Mouse (Mus musculus): Measurements from ENCODE around the gene Olfr578. TPM values are rescaled to one million over a fixed set of nuclear protein-coding genes. Genes with fewer than 3 reads are reported as not detected.

Olfr578 gene
- not detected for polyA plus RNA-seq (2015; fragmentation: Illumina TruSeq; extraction: RNeasy Lipid Tissue Mini Kit (QIAGEN cat#74804); ENCODE audit: low read depth, low replicate concordance)

GRCm38 (mm10) chr7:102989224-102989623, at the start of gene Olfr578:
Gene Olfr578 (minus strand): TSS chr7:102989324.

DNA sequence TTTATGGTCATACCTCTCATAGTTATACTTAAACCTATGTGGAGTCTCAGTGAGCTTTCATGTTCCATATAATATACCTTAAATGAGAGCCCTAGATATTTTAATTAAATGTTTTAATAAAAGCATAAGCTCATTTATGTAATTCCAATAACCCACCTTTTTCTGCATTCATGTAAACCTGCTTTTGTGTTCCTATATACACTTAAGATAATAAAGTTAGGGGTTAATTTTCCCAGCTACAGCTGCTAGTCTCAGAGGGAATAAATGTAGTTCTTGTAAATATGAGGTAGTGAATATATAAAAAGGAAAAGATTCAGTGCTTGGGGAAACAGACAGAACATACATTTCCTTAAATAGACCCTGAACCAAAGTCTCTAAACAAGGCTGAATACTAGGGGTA, 48.6 kb upstream of the Olfr578 start, which contains the start of gene Olfr582:
TSS of gene Olfr582 (plus strand) at position 301 of the 400 bp plus-strand sequence.

DNA sequence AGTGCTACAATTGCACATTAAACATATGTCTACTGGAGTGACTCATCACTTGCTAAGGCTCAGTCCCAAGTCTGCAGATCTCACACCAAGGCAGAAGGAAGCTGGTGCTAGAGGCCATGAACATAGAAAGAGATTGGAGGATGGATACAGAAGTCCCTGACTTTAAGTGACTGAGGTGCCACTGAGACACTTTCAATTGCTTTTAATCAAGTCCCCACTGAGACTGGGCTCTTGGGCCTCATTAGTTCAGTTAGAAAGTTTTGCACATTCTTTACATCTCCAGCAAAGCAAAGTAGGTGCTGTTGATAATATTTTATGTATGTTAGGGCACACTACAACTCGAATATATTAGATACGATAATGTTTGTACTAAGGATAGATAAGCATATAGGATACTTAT, 13.3 kb downstream of the Olfr578 start, which contains the start of gene Olfr577:
TSS of gene Olfr577 (minus strand) at position 101 of the 400 bp plus-strand sequence.

GRCm38 (mm10) chr7:102962360-102962759, 26.8 kb downstream of the Olfr578 start, which contains the start of gene Olfr576:
Gene Olfr576 (plus strand): TSS chr7:102962660.

GRCm38 (mm10) chr7:102958593-102958992, 30.5 kb downstream of the Olfr578 start, which contains the start of gene Olfr575:
Gene Olfr575 (minus strand): TSS chr7:102958775.

GRCm38 (mm10) chr7:102948167-102948566, 41.0 kb downstream of the Olfr578 start, which contains the start of gene Olfr574:
Gene Olfr574 (plus strand): TSS chr7:102948467.

GRCm38 (mm10) chr7:102942475-102942874, 46.6 kb downstream of the Olfr578 start, which contains the start of gene Olfr573-ps1:
Gene Olfr573-ps1 (minus strand): TSS chr7:102942575.

Other genes starting within 250 kb of the Olfr578 start
- 0.33 TPM for gene Olfr560, start 230.0 kb downstream of the Olfr578 start, polyA plus RNA-seq (2015; fragmentation: Illumina TruSeq; extraction: RNeasy Lipid Tissue Mini Kit (QIAGEN cat#74804); ENCODE audit: low read depth, low replicate concordance)
- gene Olfr78, start 229.9 kb downstream of the Olfr578 start, polyA plus RNA-seq (2015; fragmentation: Illumina TruSeq; extraction: RNeasy Lipid Tissue Mini Kit (QIAGEN cat#74804); ENCODE audit: low read depth, low replicate concordance) = 1.1 TPM
- gene Olfr561, start 218.1 kb downstream of the Olfr578 start, polyA plus RNA-seq (2015; fragmentation: Illumina TruSeq; extraction: RNeasy Lipid Tissue Mini Kit (QIAGEN cat#74804); ENCODE audit: low read depth, low replicate concordance) = not detected
- not detected for gene Olfr564, start 185.8 kb downstream of the Olfr578 start, polyA plus RNA-seq (2015; fragmentation: Illumina TruSeq; extraction: RNeasy Lipid Tissue Mini Kit (QIAGEN cat#74804); ENCODE audit: low read depth, low replicate concordance)
- not detected for gene Olfr566, start 130.6 kb downstream of the Olfr578 start, polyA plus RNA-seq (2015; fragmentation: Illumina TruSeq; extraction: RNeasy Lipid Tissue Mini Kit (QIAGEN cat#74804); ENCODE audit: low read depth, low replicate concordance)
- not detected for gene Olfr568, start 112.2 kb downstream of the Olfr578 start, polyA plus RNA-seq (2015; fragmentation: Illumina TruSeq; extraction: RNeasy Lipid Tissue Mini Kit (QIAGEN cat#74804); ENCODE audit: low read depth, low replicate concordance)
- not detected for gene Olfr569, start 98.4 kb downstream of the Olfr578 start, polyA plus RNA-seq (2015; fragmentation: Illumina TruSeq; extraction: RNeasy Lipid Tissue Mini Kit (QIAGEN cat#74804); ENCODE audit: low read depth, low replicate concordance)
- gene Olfr570, start 94.7 kb downstream of the Olfr578 start, polyA plus RNA-seq (2015; fragmentation: Illumina TruSeq; extraction: RNeasy Lipid Tissue Mini Kit (QIAGEN cat#74804); ENCODE audit: low read depth, low replicate concordance) = not detected
- gene Olfr571, start 71.8 kb downstream of the Olfr578 start, polyA plus RNA-seq (2015; fragmentation: Illumina TruSeq; extraction: RNeasy Lipid Tissue Mini Kit (QIAGEN cat#74804); ENCODE audit: low read depth, low replicate concordance) = not detected
- gene Olfr572, start 64.9 kb downstream of the Olfr578 start, polyA plus RNA-seq (2015; fragmentation: Illumina TruSeq; extraction: RNeasy Lipid Tissue Mini Kit (QIAGEN cat#74804); ENCODE audit: low read depth, low replicate concordance) = not detected
- gene Olfr573-ps1, start 46.7 kb downstream of the Olfr578 start, polyA plus RNA-seq (2015; fragmentation: Illumina TruSeq; extraction: RNeasy Lipid Tissue Mini Kit (QIAGEN cat#74804); ENCODE audit: low read depth, low replicate concordance) = not detected
- not detected for gene Olfr574, start 40.9 kb downstream of the Olfr578 start, polyA plus RNA-seq (2015; fragmentation: Illumina TruSeq; extraction: RNeasy Lipid Tissue Mini Kit (QIAGEN cat#74804); ENCODE audit: low read depth, low replicate concordance)
- gene Olfr575, start 30.5 kb downstream of the Olfr578 start, polyA plus RNA-seq (2015; fragmentation: Illumina TruSeq; extraction: RNeasy Lipid Tissue Mini Kit (QIAGEN cat#74804); ENCODE audit: low read depth, low replicate concordance) = not detected
- gene Olfr576, start 26.7 kb downstream of the Olfr578 start, polyA plus RNA-seq (2015; fragmentation: Illumina TruSeq; extraction: RNeasy Lipid Tissue Mini Kit (QIAGEN cat#74804); ENCODE audit: low read depth, low replicate concordance) = not detected
- gene Olfr577, start 13.4 kb downstream of the Olfr578 start, polyA plus RNA-seq (2015; fragmentation: Illumina TruSeq; extraction: RNeasy Lipid Tissue Mini Kit (QIAGEN cat#74804); ENCODE audit: low read depth, low replicate concordance) = not detected
- not detected for gene Olfr582, start 48.7 kb upstream of the Olfr578 start, polyA plus RNA-seq (2015; fragmentation: Illumina TruSeq; extraction: RNeasy Lipid Tissue Mini Kit (QIAGEN cat#74804); ENCODE audit: low read depth, low replicate concordance)
- gene Olfr583, start 62.0 kb upstream of the Olfr578 start, polyA plus RNA-seq (2015; fragmentation: Illumina TruSeq; extraction: RNeasy Lipid Tissue Mini Kit (QIAGEN cat#74804); ENCODE audit: low read depth, low replicate concordance) = not detected
- not detected for gene Olfr584, start 92.6 kb upstream of the Olfr578 start, polyA plus RNA-seq (2015; fragmentation: Illumina TruSeq; extraction: RNeasy Lipid Tissue Mini Kit (QIAGEN cat#74804); ENCODE audit: low read depth, low replicate concordance)
- gene Olfr585, start 108.4 kb upstream of the Olfr578 start, polyA plus RNA-seq (2015; fragmentation: Illumina TruSeq; extraction: RNeasy Lipid Tissue Mini Kit (QIAGEN cat#74804); ENCODE audit: low read depth, low replicate concordance) = not detected
- gene Olfr586, start 136.3 kb upstream of the Olfr578 start, polyA plus RNA-seq (2015; fragmentation: Illumina TruSeq; extraction: RNeasy Lipid Tissue Mini Kit (QIAGEN cat#74804); ENCODE audit: low read depth, low replicate concordance) = not detected
- not detected for gene Olfr588-ps1, start 151.6 kb upstream of the Olfr578 start, polyA plus RNA-seq (2015; fragmentation: Illumina TruSeq; extraction: RNeasy Lipid Tissue Mini Kit (QIAGEN cat#74804); ENCODE audit: low read depth, low replicate concordance)
- not detected for gene Olfr589, start 167.0 kb upstream of the Olfr578 start, polyA plus RNA-seq (2015; fragmentation: Illumina TruSeq; extraction: RNeasy Lipid Tissue Mini Kit (QIAGEN cat#74804); ENCODE audit: low read depth, low replicate concordance)
- gene Olfr591, start 189.0 kb upstream of the Olfr578 start, polyA plus RNA-seq (2015; fragmentation: Illumina TruSeq; extraction: RNeasy Lipid Tissue Mini Kit (QIAGEN cat#74804); ENCODE audit: low read depth, low replicate concordance) = not detected
- gene Olfr592, start 195.5 kb upstream of the Olfr578 start, polyA plus RNA-seq (2015; fragmentation: Illumina TruSeq; extraction: RNeasy Lipid Tissue Mini Kit (QIAGEN cat#74804); ENCODE audit: low read depth, low replicate concordance) = not detected
- not detected for gene Olfr593, start 222.5 kb upstream of the Olfr578 start, polyA plus RNA-seq (2015; fragmentation: Illumina TruSeq; extraction: RNeasy Lipid Tissue Mini Kit (QIAGEN cat#74804); ENCODE audit: low read depth, low replicate concordance)
- gene Olfr594, start 227.7 kb upstream of the Olfr578 start, polyA plus RNA-seq (2015; fragmentation: Illumina TruSeq; extraction: RNeasy Lipid Tissue Mini Kit (QIAGEN cat#74804); ENCODE audit: low read depth, low replicate concordance) = not detected